Mouse (Mus musculus) liver, adult 2 months (tissue): Measurements from ENCODE around the gene Cdh12.

ENCODE experiments used
- CTCF ChIP-seq: fragments of 200-500 bp; IDR thresholded peaks from 2 replicates; pipeline ENCODE4 v1.5.1; 2011; ENCODE audit warnings: low read depth, low read length, control low read depth
- POLR2A ChIP-seq: fragments of 200-500 bp; IDR thresholded peaks from 2 replicates; pipeline ENCODE4 v1.6.1; 2011; ENCODE audit warnings: low read length, control low read depth; ENCODE audit not compliant: insufficient read depth; ENCODE audit errors: extremely low read depth

DNA sequence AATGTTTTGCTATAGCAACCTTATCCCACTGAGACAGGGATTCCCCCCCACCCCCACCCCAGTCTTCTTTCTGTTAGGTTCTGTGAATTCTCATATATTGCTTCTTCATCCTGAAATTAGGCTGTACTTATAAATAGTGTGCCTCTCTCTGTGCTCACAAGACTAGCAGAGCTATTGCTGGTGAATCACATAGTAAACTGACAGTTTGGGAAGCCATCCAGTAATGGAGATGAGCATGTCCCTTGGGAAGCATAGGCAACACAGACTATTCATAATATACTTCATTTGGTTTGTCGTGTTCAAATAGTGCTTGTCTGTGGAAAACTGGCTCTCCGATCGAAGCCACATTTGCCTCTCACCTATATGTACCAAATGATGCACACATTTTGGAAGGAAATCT lies 704.5 kb downstream of the Cdh12 start:
- TF ChIP-seq CTCF = no peak
- TF ChIP-seq POLR2A = no peak
